Mouse (Mus musculus) heart, postnatal 25 days (tissue): ENCODE data around the gene Upp2. TPM values are rescaled to one million over a fixed set of nuclear protein-coding genes. Genes with fewer than 3 reads are reported as not detected.

ENCODE experiments used
- DNase-seq: peaks from one replicate; pipeline ENCODE4 v3.0.0; 2022; ENCODE audit warnings: low spot score
- intact Hi-C: fragments of 180-260 bp; cut with DNase I; formaldehyde crosslinking; loops from one replicate; pipeline ENCODE4 v1.15.1; 2025
- total RNA-seq, 2 experiments: library from RNA; stranded (reverse); gene quantifications; 2 replicates each; pipeline ENCODE4 v1.2.3; 2021

Upp2 gene
- total RNA-seq, 2 experiments from 2014 or later = 3.1 to 3.8 TPM

- DNase-seq = no peak
- intact Hi-C loops = loop anchor here (2.0 kb wide), 1 partner anchor 16 kb away; no protein-coding TSS in a partner anchor
Measured at GRCm38 (mm10) chr2:58548943-58549342, 18.2 kb upstream of the Upp2 start.

- DNase-seq = no peak
- intact Hi-C loops = loop anchor here (2.0 kb wide), 1 partner anchor 15 kb away; no protein-coding TSS in a partner anchor
Measured at GRCm38 (mm10) chr2:58549960-58550359, 17.1 kb upstream of the Upp2 start.

- intact Hi-C loops = no loop called here
- DNase-seq = no peak
Measured at GRCm38 (mm10) chr2:58550488-58550887, 16.6 kb upstream of the Upp2 start.

- DNase-seq = no peak
- intact Hi-C loops = no loop called here
Measured at GRCm38 (mm10) chr2:58551866-58552265, 15.2 kb upstream of the Upp2 start.

- DNase-seq = no peak
Measured at GRCm38 (mm10) chr2:58552296-58552695, 14.8 kb upstream of the Upp2 start.

GRCm38 (mm10) chr2:58557045-58557845 lies 9.9 kb upstream of the Upp2 start:
- intact Hi-C loops = no loop called here
- no peak for DNase-seq

More at GRCm38 (mm10) chr2:58552296-58552695, 14.8 kb upstream of the Upp2 start:
- intact Hi-C loops = no loop called here

- intact Hi-C loops = no loop called here
- no peak for DNase-seq
Measured at GRCm38 (mm10) chr2:58562137-58562536, 5.0 kb upstream of the Upp2 start.

GRCm38 (mm10) chr2:58565267-58565666 lies 1.8 kb upstream of the Upp2 start:
- no peak for DNase-seq
- intact Hi-C loops = loop anchor here (2.0 to 5.0 kb wide), 2 partner anchors 16 to 102 kb away; no protein-coding TSS in a partner anchor

- DNase-seq = no peak
- intact Hi-C loops = loop anchor here (2.0 to 5.0 kb wide), 2 partner anchors 33 to 101 kb away; no protein-coding TSS in a partner anchor
Measured at GRCm38 (mm10) chr2:58566049-58566409, 1.1 kb upstream of the Upp2 start.

- peak; percentile 46 for DNase-seq
- intact Hi-C loops = loop anchor here (1.0 to 5.0 kb wide), 3 partner anchors 34 to 101 kb away; no protein-coding TSS in a partner anchor
Measured at GRCm38 (mm10) chr2:58566410-58567065, 560 bp upstream of the Upp2 start.

- no peak for DNase-seq
- intact Hi-C loops = loop anchor here (1.0 to 5.0 kb wide), 3 partner anchors 35 to 99 kb away; no protein-coding TSS in a partner anchor
Measured at GRCm38 (mm10) chr2:58567866-58568719, 995 bp downstream of the Upp2 start.

GRCm38 (mm10) chr2:58568841-58569645 lies 1.9 kb downstream of the Upp2 start:
- DNase-seq = no peak
- intact Hi-C loops = loop anchor here (5.0 kb wide), 1 partner anchor 98 kb away; no protein-coding TSS in a partner anchor

- no peak for DNase-seq
- intact Hi-C loops = no loop called here
Measured at GRCm38 (mm10) chr2:58574167-58574566, 7.1 kb downstream of the Upp2 start.

- DNase-seq = no peak
- intact Hi-C loops = no loop called here
Measured at GRCm38 (mm10) chr2:58586311-58586710, 19.2 kb downstream of the Upp2 start.

GRCm38 (mm10) chr2:58589637-58590036 lies 22.5 kb downstream of the Upp2 start:
- DNase-seq = no peak
- intact Hi-C loops = loop anchor here (10.0 kb wide), 1 partner anchor 75 kb away; no protein-coding TSS in a partner anchor

GRCm38 (mm10) chr2:58590055-58590454 lies 23.0 kb downstream of the Upp2 start:
- DNase-seq = no peak
- intact Hi-C loops = loop anchor here (10.0 kb wide), 1 partner anchor 75 kb away; no protein-coding TSS in a partner anchor

- DNase-seq = no peak
- intact Hi-C loops = loop anchor here (10.0 kb wide), 1 partner anchor 69 kb away; no protein-coding TSS in a partner anchor
Measured at GRCm38 (mm10) chr2:58595350-58595749, 28.3 kb downstream of the Upp2 start.

GRCm38 (mm10) chr2:58596774-58597342 lies 29.8 kb downstream of the Upp2 start:
- intact Hi-C loops = loop anchor here (10.0 kb wide), 1 partner anchor 68 kb away; no protein-coding TSS in a partner anchor
- peak; percentile 5 for DNase-seq
